Mouse (Mus musculus): ENCODE measurements around the gene Robo1. TPM values are rescaled to one million over a fixed set of nuclear protein-coding genes. Genes with fewer than 3 reads are reported as not detected.

The Robo1 gene
- polyA plus RNA-seq, 1 experiment from 2014 or later: 18.3 TPM

- H3K27ac ChIP-seq (replicated peaks): no peak overlapping the region
- WGBS: 48% methylated on average over 10 of the region's 10 CpGs
- no peak overlapping the region for H3K4me3 ChIP-seq
- H3K4me2 ChIP-seq: no peak overlapping the region
- H3K36me3 ChIP-seq: no peaks in the 10 kb centered on the region
- no peak overlapping the region for H3K9ac ChIP-seq
- no peak for ATAC-seq (ENCODE audit: extremely low read depth, insufficient number of reproducible peaks, low FRiP score, low TSS enrichment)
- H3K4me1 ChIP-seq: no peaks in the 10 kb centered on the region
- no peaks in the 10 kb centered on the region for H3K9me3 ChIP-seq
- no peaks in the 10 kb centered on the region for H3K27me3 ChIP-seq (replicated peaks)
These were observed 150.0 kb downstream of the Robo1 start for GRCm38 (mm10) chr16:72458155-72458554.

- Histone ChIP-seq H3K27ac (replicated peaks) (no peak overlapping the region), H3K9ac (no peak overlapping the region), H3K27me3 (replicated peaks) (no peaks in the 10 kb centered on the region), H3K36me3 (no peaks in the 10 kb centered on the region), H3K9me3 (no peaks in the 10 kb centered on the region), H3K4me3 (no peak overlapping the region), H3K4me1 (no peaks in the 10 kb centered on the region), H3K4me2 (no peak overlapping the region)
- no peak for ATAC-seq (ENCODE audit: extremely low read depth, insufficient number of reproducible peaks, low FRiP score, low TSS enrichment)
- 67% methylated on average over 10 of the region's 10 CpGs for WGBS
These were observed 150.5 kb downstream of the Robo1 start for GRCm38 (mm10) chr16:72458576-72458975.

GRCm38 (mm10) chr16:72465696-72466095 is 157.6 kb downstream of the Robo1 start:
- ATAC-seq (ENCODE audit: extremely low read depth, insufficient number of reproducible peaks, low FRiP score, low TSS enrichment): no peak
- Histone ChIP-seq H3K9ac (no peak overlapping the region), H3K4me1 (no peaks in the 10 kb centered on the region), H3K4me2 (no peak overlapping the region), H3K9me3 (no peaks in the 10 kb centered on the region), H3K36me3 (no peaks in the 10 kb centered on the region), H3K4me3 (no peak overlapping the region), H3K27me3 (replicated peaks) (no peaks in the 10 kb centered on the region), H3K27ac (replicated peaks) (no peak overlapping the region)
- WGBS: 70% methylated on average over 3 of the region's 3 CpGs

GRCm38 (mm10) chr16:72470037-72470673 is 162.0 kb downstream of the Robo1 start:
- no peak for ATAC-seq (ENCODE audit: extremely low read depth, insufficient number of reproducible peaks, low FRiP score, low TSS enrichment)
- H3K4me3 ChIP-seq: no peak overlapping the region

GRCm38 (mm10) chr16:72510716-72511199 is 202.7 kb downstream of the Robo1 start:
- H3K4me1 ChIP-seq: no peaks in the 10 kb centered on the region
- no peak overlapping the region for H3K27ac ChIP-seq (replicated peaks)
- no peaks in the 10 kb centered on the region for H3K9me3 ChIP-seq
- no peak overlapping the region for H3K4me2 ChIP-seq
- WGBS: 60% methylated on average over 6 of the region's 6 CpGs
- no peak overlapping the region for H3K9ac ChIP-seq
- ATAC-seq (ENCODE audit: extremely low read depth, insufficient number of reproducible peaks, low FRiP score, low TSS enrichment): no peak
- no peak overlapping the region for H3K4me3 ChIP-seq
- no peaks in the 10 kb centered on the region for H3K36me3 ChIP-seq
- no peaks in the 10 kb centered on the region for H3K27me3 ChIP-seq (replicated peaks)

More at GRCm38 (mm10) chr16:72470037-72470673, 162.0 kb downstream of the Robo1 start:
- Histone ChIP-seq H3K27ac (replicated peaks) (no peak overlapping the region), H3K36me3 (no peaks in the 10 kb centered on the region), H3K9me3 (no peaks in the 10 kb centered on the region), H3K4me1 (no peaks in the 10 kb centered on the region), H3K4me2 (no peak overlapping the region), H3K27me3 (replicated peaks) (no peaks in the 10 kb centered on the region), H3K9ac (no peak overlapping the region)
- 68% methylated on average over 2 of the region's 2 CpGs for WGBS

GRCm38 (mm10) chr16:72531337-72531736 is 223.2 kb downstream of the Robo1 start:
- H3K4me2 ChIP-seq: no peak overlapping the region
- no peak for ATAC-seq (ENCODE audit: extremely low read depth, insufficient number of reproducible peaks, low FRiP score, low TSS enrichment)
- H3K27me3 ChIP-seq (replicated peaks): no peaks in the 10 kb centered on the region
- no peak overlapping the region for H3K27ac ChIP-seq (replicated peaks)
- H3K4me3 ChIP-seq: no peak overlapping the region
- no peaks in the 10 kb centered on the region for H3K36me3 ChIP-seq
- WGBS: 67% methylated on average over 2 of the region's 2 CpGs
- H3K9ac ChIP-seq: no peak overlapping the region
- H3K4me1 ChIP-seq: no peaks in the 10 kb centered on the region
- no peaks in the 10 kb centered on the region for H3K9me3 ChIP-seq

- Histone ChIP-seq H3K27ac (replicated peaks) (no peak overlapping the region), H3K4me2 (no peak overlapping the region), H3K4me1 (0 out of 2 replicates have a peak, but pooled peaks cover 4% of the 10 kb centered on the region), H3K4me3 (no peak overlapping the region), H3K9ac (no peak overlapping the region), H3K9me3 (no peaks in the 10 kb centered on the region), H3K27me3 (replicated peaks) (no peaks in the 10 kb centered on the region), H3K36me3 (no peaks in the 10 kb centered on the region)
- WGBS: 86% methylated on average over 4 of the region's 4 CpGs
- no peak for ATAC-seq (ENCODE audit: extremely low read depth, insufficient number of reproducible peaks, low FRiP score, low TSS enrichment)
These were observed 225.9 kb downstream of the Robo1 start for GRCm38 (mm10) chr16:72533900-72534571.

- no peak overlapping the region for H3K4me3 ChIP-seq
- H3K4me1 ChIP-seq: 0 out of 2 replicates have a peak, but pooled peaks cover 4% of the 10 kb centered on the region
- no peak overlapping the region for H3K4me2 ChIP-seq
- H3K9ac ChIP-seq: no peak overlapping the region
- no peak overlapping the region for H3K27ac ChIP-seq (replicated peaks)
- no peaks in the 10 kb centered on the region for H3K27me3 ChIP-seq (replicated peaks)
- no peaks in the 10 kb centered on the region for H3K36me3 ChIP-seq
- ATAC-seq (ENCODE audit: extremely low read depth, insufficient number of reproducible peaks, low FRiP score, low TSS enrichment): no peak
- H3K9me3 ChIP-seq: no peaks in the 10 kb centered on the region
- 48% methylated on average over 3 of the region's 3 CpGs for WGBS
These were observed 230.1 kb downstream of the Robo1 start for GRCm38 (mm10) chr16:72538171-72538570.

GRCm38 (mm10) chr16:72543928-72544327 is 235.8 kb downstream of the Robo1 start:
- no peaks in the 10 kb centered on the region for H3K4me1 ChIP-seq
- H3K27ac ChIP-seq (replicated peaks): no peak overlapping the region
- no peak overlapping the region for H3K9ac ChIP-seq
- H3K4me2 ChIP-seq: no peak overlapping the region
- no peaks in the 10 kb centered on the region for H3K36me3 ChIP-seq
- H3K9me3 ChIP-seq: no peaks in the 10 kb centered on the region
- no peak overlapping the region for H3K4me3 ChIP-seq
- no peaks in the 10 kb centered on the region for H3K27me3 ChIP-seq (replicated peaks)
- no peak for ATAC-seq (ENCODE audit: extremely low read depth, insufficient number of reproducible peaks, low FRiP score, low TSS enrichment)
- 62% methylated on average over 3 of the region's 3 CpGs for WGBS

- Histone ChIP-seq H3K4me3 (no peak overlapping the region), H3K27ac (replicated peaks) (no peak overlapping the region), H3K36me3 (no peaks in the 10 kb centered on the region), H3K9me3 (no peaks in the 10 kb centered on the region), H3K4me2 (no peak overlapping the region), H3K27me3 (replicated peaks) (no peaks in the 10 kb centered on the region), H3K9ac (no peak overlapping the region), H3K4me1 (no peaks in the 10 kb centered on the region)
- 57% methylated on average over 2 of the region's 2 CpGs for WGBS
- ATAC-seq (ENCODE audit: extremely low read depth, insufficient number of reproducible peaks, low FRiP score, low TSS enrichment): no peak
These were observed 236.8 kb downstream of the Robo1 start for GRCm38 (mm10) chr16:72544950-72545349.

GRCm38 (mm10) chr16:72551672-72552243 is 243.7 kb downstream of the Robo1 start:
- Histone ChIP-seq H3K9ac (no peak overlapping the region), H3K36me3 (no peaks in the 10 kb centered on the region), H3K9me3 (no peaks in the 10 kb centered on the region), H3K27ac (replicated peaks) (no peak overlapping the region), H3K4me3 (no peak overlapping the region), H3K4me1 (no peaks in the 10 kb centered on the region), H3K27me3 (replicated peaks) (no peaks in the 10 kb centered on the region), H3K4me2 (no peak overlapping the region)
- no peak for ATAC-seq (ENCODE audit: extremely low read depth, insufficient number of reproducible peaks, low FRiP score, low TSS enrichment)
- 76% methylated on average over 8 of the region's 8 CpGs for WGBS
